Mouse (Mus musculus) lung, postnatal 14 days (tissue): ENCODE data around the gene Tfrc.

Experiments
- DNase-seq: peaks from one replicate; pipeline ENCODE4 v3.0.0; 2021

Gene Tfrc

DNA sequence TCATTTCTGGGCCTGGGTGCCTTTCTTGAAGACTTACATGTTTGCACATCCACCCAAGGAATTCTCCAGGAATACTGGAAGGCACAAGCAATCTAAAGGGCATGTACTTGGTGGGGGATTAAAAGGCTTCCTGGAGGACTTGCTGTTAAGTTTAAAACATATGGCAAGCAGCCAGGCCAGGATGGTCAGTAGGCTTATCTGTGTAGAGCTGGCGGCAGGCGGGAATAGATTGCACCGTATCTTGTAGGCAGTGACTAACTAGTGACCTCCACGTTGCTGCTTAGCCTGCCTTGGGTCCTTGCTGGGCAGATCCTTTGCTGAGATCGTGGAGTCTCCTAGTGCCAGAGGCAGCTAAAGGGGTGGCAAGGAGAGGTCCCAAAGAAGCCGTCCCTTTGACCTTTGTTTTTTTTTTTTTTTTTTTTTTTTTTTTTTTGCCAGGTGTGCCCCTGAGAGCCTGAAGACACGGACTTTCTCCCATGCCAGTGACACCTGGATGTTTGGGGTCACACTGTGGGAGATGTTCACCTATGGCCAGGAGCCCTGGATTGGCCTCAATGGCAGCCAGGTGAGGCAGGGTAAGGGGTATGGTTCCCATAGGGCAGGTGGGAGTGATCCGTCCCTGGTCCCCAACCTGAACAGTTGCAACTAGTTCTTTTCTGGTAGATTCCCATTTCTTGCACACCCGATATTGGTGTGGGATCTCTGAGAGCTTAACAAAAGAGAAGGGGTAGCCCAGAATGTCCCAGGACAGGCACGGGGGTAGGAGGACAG is 61.8 kb downstream of the Tfrc start:
- no peak for DNase-seq

- DNase-seq: no peak
Observed at GRCm38 (mm10) chr16:32671206-32671887, 62.6 kb downstream of the Tfrc start.

- DNase-seq: no peak
Observed at GRCm38 (mm10) chr16:32672250-32672649, 63.5 kb downstream of the Tfrc start.

GRCm38 (mm10) chr16:32672861-32673560 is 64.3 kb downstream of the Tfrc start:
- DNase-seq: peak; percentile 49

DNA sequence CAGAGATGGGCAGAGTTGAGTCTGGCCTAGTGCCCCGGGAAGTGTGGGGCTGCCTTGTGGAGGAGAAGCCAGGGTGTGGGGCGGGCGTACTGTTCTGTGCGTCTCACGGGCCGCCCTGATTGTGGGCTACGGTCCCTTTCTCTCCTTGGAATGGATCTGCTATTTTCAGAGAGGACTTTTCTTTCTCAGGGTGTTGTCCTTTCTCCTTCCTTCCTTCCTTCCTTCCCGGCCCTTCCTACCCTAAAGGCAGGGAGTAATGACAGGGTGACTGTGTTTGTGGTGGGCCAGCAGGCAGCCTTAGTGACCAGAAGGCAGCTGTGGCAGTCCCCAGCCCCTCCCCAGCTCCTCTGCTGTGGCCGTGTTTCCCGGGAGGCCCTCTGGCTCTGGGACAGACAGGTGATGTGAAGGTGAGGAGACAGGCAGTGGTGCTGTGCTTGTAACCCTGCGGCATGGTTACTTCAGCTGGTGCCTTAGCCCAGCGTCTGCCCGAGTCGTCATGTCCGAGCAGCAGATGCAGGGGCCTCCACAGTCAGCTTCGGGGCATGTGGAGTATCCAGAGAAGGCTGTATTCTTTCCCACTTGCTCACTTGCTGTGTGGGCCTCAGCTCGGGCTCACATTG is 65.5 kb downstream of the Tfrc start:
- no peak for DNase-seq

- DNase-seq: no peak
Observed at GRCm38 (mm10) chr16:32677040-32677700, 68.5 kb downstream of the Tfrc start.

DNA sequence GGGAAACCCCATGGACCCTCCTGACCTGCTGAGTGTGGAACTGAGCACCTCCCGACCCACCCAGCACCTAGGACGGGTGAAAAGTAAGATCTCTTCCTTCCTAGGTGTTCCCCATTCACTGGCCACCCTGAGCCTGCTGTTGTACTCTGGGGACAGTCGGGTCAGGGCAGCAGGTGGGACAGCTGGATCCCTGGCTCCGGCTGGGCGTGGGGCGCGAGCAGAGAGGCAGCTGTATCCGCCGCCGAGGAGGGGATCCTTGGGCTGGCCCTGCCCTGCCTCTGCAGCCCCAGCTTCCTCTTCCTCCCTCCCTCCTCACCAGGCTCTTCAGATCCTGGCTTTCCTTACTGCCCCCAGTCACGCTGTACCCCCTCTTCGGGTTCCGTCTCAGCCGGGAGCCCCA is 69.2 kb downstream of the Tfrc start:
- no peak for DNase-seq

DNA sequence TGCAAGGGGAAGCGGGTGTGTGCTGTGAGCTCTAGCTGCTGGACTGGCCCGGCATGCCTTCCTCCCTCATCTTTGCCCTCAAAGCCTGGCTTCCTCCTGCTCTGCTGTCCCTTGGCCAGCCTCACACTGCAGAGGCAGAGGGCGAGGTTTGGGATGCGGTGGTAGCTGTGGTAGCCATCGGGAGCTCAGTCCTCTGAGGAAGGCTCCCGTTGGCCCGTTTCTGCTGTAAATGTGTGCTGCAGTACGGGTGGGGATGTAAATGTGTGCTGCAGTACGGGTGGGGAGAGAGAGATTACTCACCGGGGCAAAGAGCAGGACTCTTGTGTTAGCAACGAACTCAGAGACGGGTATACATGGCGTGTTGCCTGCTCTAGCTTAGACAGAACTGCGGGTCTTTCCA is 70.1 kb downstream of the Tfrc start:
- DNase-seq: no peak

DNA sequence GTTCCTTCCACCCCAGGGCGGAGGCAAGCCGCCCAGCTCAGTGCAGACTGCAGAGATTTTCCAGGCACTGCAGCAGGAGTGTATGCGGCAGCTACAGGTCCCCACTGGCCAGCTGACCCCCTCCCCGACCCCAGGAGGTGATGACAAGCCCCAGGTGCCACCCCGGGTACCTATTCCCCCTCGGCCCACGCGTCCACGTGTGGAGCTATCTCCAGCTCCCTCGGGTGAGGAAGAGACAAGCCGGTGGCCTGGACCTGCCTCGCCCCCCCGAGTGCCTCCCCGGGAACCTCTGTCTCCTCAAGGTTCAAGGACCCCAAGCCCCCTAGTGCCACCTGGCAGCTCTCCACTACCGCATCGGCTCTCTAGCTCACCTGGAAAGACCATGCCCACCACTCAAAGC is 71.3 kb downstream of the Tfrc start:
- no peak for DNase-seq

- no peak for DNase-seq
Observed at GRCm38 (mm10) chr16:32680806-32681205, 72.1 kb downstream of the Tfrc start.

DNA sequence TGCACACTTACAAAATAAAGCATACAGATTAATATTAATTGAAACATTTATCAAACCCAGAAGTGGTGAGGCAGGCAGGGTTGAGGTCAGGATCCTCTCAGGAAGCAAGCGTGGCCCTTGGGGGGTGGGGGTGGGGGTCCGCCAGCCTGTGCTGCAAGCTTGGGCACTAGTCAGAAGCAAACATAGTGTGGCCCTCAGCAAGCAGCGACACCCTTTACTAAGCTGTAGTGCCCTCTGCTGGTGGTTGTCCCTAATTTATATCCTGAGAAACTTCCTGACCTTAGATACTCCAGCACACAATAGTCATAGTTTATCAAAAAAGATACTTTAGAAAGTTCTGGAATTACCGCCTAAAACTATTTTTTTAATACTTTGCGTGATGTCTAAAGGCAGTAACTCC is 73.5 kb downstream of the Tfrc start:
- peak; percentile 92 for DNase-seq
